Mouse (Mus musculus): Measurements from ENCODE around the gene Mrps34.

The Mrps34 gene

DNA sequence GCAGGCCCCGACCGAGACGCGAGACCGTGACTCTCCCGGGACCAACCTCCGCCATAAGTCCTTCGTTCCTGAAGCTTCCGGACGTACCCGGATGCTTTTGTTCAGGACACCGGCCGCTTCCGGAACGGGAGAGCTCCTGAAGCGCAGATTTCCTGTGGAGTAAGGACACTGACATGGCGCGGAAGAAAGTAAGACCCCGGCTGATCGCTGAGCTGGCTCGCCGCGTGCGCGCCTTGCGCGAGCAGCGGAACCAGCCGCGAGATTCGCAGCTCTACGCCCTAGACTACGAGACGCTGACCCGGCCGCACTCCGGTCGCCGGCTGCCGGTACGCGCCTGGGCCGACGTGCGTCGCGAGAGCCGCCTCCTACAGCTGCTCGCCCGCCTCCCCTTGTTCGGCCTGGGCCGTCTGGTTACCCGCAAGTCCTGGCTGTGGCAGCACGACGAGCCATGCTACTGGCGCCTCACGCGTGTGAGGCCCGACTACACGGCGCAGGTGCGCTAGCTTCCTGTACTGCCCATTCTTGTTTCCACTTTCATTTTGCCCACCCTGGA lies at the start of gene Mrps34, which contains the start of gene Eme2:
Gene Mrps34, plus strand, starts transcription at position 122 of the 553 bp plus-strand sequence.
Gene Eme2, minus strand, starts transcription at position 93 of the 553 bp plus-strand sequence.
- peak in 1 of 2 experiments; percentile 82 for DNase-seq (ENCODE audit: low spot score in 2 of 2)

DNA sequence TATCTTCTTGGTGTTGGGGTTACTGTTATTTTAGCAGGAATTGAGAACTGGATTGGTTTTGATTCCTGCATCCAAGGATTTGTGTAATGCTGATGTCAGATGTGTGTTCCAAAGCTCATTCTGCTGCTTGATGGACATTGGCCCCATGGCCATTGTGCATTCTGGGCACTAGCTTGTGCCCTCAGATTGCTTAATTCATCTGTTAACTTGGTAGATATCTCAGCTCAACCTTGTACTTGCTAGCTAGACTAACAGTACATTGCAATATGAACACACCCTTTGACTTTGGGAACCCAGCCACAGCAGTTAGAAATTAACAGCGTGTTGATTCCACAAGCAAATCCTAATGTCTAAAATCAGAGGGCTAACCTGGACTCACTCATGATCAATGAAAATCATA lies 47.5 kb upstream of the Mrps34 start:
- DNase-seq (ENCODE audit: low spot score in 2 of 2), result no peak

GRCm38 (mm10) chr17:24848600-24849031 lies 46.3 kb upstream of the Mrps34 start:
- peak; percentile 42 to 57 for DNase-seq (ENCODE audit: low spot score in 2 of 2)

GRCm38 (mm10) chr17:24849733-24850064 lies 45.2 kb upstream of the Mrps34 start:
- DNase-seq (ENCODE audit: low spot score in 2 of 2), result no peak

DNA sequence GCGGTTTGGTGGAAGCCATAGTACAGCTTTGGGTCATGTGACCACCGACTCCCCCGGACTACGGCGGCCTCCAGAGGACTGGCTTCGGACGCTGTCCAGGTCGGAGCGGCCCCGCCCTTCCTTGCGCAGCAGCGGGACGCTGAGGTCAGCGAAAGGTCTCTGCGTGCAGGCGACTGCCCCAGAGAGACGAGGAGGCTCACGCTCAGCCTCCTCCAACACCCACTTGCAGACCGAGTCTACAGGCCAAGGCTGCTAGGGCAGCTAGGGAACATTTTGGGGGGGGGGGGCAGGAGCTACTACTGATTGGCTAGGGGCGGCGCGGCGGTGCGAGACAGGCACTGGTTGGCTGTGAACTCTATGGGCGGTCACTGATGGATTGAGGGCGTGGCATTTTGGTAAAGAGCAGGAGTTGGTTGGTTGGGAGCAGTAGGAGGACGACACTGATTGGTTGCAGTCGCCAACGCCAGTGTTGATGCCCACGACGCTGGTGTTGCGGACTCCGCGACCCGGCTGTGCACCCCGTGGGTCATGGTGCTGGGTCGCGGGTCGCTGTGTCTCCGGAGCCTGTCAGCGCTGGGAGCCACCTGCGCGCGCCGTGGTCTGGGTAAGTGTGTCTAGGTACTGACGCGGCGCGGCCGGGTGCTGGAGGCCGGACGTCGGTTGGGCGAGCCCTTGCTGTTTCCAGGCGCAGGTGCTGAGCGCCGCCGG lies 44.7 kb upstream of the Mrps34 start, which contains the start of gene Fahd1:
Gene Fahd1, minus strand, starts transcription at position 300 of the 708 bp plus-strand sequence.
- DNase-seq (ENCODE audit: low spot score in 2 of 2), result peak; percentile 96 to 97

DNA sequence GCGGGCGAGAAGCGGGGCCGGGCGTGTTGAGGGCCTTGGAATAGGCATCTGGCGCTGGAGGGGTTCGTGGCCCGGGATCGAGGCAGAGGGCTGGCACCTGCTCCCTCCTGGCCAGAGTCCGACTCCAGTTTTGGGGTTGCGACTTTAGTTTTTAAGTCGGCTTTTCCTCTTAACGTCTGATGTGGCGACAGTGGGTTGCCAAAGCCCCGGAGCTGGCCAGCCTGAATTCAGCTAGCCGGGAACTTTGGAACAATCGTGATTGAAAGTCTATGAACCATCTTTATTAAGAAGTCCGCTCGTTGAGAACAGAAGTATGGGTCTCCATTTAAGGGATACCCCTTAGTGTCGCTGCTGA lies 44.2 kb upstream of the Mrps34 start:
- no peak for DNase-seq (ENCODE audit: low spot score in 2 of 2)

DNA sequence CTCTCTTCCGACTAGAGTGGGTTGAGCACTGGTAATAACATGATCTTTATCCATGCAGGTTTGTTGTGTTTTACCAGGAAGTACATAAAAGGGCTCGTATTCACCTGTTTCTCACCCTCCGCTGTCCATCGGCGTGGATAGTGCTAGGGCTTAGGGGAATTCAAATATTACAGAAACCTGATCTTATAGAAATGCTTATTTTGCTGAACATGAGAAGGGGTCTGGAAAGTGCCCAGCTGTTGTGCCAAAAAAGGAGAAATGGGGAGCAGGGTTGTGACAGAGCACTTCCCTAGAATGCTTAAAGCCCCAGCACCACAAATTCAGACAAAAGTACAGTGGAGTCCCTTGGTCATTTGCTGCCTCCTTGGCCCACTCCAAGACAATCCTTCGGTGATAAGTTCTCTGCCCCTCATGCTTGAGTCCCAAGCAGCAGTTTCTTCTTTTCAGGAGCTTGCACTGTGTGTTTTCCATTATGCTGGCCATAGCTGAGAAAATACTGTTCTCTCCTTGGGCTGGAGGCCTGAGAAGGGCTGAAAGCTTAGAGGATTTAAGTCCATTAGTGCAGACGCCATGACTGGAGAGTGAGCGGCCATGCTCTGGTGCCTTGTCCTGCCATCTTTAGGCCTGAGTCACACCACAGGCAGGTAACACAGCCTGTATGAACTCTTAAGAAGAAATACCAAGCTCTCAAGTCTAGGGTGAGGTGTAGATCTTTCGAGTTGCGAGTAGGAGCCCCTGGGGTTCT lies 43.4 kb upstream of the Mrps34 start:
- peak in 1 of 2 experiments; percentile 22 for DNase-seq (ENCODE audit: low spot score in 2 of 2)

- no peak for DNase-seq (ENCODE audit: low spot score in 2 of 2)
These were observed 39.0 kb upstream of the Mrps34 start for GRCm38 (mm10) chr17:24855838-24856464.

GRCm38 (mm10) chr17:24856589-24856988 lies 38.3 kb upstream of the Mrps34 start:
- no peak for DNase-seq (ENCODE audit: low spot score in 2 of 2)

DNA sequence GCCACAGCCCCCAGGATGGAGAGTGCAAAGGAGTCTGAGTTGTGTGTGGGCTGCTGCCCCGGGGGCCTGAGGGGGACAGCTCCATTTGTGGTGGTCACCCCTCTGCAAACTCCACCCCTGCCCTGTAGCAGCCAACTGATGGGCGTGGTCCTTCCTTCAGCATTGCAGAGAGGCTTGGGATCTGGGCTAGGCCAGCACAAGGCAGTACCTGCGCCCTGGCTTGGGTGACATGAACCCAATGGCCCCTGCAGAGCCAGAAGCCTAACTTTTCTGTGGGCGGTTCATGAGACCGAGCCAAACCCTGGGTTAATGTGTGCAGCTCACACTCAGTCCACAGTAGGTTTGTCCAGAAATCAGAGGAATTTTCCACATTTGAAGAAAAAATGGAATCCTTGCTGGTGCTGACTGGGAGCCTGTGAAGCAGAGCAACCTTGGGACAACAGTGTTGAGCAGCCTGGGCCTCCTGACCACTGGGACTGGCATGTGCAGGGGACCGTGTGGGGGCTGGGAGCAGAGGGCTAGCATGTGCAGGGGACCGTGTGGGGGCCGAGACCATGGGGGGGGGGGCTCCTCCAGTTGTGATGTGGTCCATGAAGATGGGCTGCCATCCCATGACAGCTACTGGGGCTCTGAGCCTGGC lies 37.0 kb upstream of the Mrps34 start:
- peak; percentile 55 to 65 for DNase-seq (ENCODE audit: low spot score in 2 of 2)

GRCm38 (mm10) chr17:24858967-24859366 lies 35.9 kb upstream of the Mrps34 start:
- DNase-seq (ENCODE audit: low spot score in 2 of 2), result peak; percentile 74 to 86

GRCm38 (mm10) chr17:24860076-24860475 lies 34.8 kb upstream of the Mrps34 start:
- DNase-seq (ENCODE audit: low spot score in 2 of 2), result peak; percentile 71 to 78

DNA sequence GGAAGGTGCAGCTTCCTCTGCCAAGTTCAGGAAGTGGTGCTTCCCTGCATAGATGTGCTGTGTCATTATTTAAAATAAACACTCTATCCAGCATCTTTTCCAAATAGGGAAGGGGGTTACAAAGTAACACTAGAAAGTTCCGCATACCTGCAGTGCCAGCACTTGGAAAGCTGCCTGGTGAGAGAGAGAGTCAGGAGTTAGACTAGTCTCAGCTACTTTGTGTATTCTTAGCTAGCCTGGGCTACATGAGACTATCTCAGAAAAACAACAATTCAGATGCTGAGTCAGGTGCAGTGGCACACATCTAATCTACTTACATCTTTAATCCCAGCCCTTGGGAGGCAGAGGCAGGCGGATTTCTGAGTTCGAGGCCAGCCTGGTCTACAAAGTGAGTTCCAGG lies 33.1 kb upstream of the Mrps34 start:
- DNase-seq (ENCODE audit: low spot score in 2 of 2), result no peak

- DNase-seq (ENCODE audit: low spot score in 2 of 2), result no peak
These were observed 29.1 kb upstream of the Mrps34 start, which contains the start of gene Igfals for GRCm38 (mm10) chr17:24865776-24866175. Gene Igfals, plus strand, starts transcription at chr17:24865997.

GRCm38 (mm10) chr17:24867914-24868313 lies 27.0 kb upstream of the Mrps34 start:
- no peak for DNase-seq (ENCODE audit: low spot score in 2 of 2)

GRCm38 (mm10) chr17:24873695-24874404 lies 21.1 kb upstream of the Mrps34 start:
- no peak for DNase-seq (ENCODE audit: low spot score in 2 of 2)

GRCm38 (mm10) chr17:24874405-24874745 lies 20.5 kb upstream of the Mrps34 start:
- no peak for DNase-seq (ENCODE audit: low spot score in 2 of 2)

GRCm38 (mm10) chr17:24874989-24875388 lies 19.9 kb upstream of the Mrps34 start:
- DNase-seq (ENCODE audit: low spot score in 2 of 2), result no peak

DNA sequence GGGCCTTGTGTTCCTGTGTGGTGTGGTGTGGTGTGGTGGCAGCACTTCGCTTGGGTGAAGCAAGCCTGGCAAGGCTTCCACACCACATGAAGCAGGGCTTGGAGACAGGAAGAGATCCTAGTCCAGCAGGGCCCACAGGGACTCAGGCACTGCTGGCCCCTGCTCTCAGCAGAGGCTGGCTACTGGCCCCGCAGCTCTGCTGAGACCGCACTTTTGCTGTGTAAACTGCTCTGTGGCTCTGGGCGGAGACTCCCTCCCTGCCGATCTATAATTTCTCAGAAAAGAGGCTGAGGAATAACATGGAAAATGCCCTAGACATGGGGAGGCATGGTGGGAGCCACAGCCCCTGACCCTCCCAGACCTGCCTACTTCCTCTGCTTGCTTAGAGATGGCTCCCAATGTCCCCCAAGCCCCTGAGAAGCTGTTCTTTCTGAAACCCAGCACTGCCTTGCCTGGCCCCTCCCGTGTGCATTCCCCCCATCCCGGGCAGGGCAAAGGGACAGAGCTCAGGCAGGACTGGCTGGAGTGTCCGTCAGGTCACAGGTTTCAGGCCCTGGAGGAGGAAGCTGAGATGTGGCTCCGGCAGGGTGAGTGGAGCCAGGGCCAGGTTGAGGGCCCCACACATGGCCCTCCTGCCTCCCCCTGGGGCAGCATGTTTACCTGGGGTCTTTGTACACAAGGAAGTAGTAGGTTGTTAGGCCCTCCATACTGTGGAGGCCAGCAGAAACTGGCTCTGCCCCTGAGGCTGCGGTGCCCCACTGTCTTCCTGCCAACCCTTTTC lies 17.4 kb upstream of the Mrps34 start:
- no peak for DNase-seq (ENCODE audit: low spot score in 2 of 2)

- no peak for DNase-seq (ENCODE audit: low spot score in 2 of 2)
These were observed 16.9 kb upstream of the Mrps34 start for GRCm38 (mm10) chr17:24878117-24878397.

DNA sequence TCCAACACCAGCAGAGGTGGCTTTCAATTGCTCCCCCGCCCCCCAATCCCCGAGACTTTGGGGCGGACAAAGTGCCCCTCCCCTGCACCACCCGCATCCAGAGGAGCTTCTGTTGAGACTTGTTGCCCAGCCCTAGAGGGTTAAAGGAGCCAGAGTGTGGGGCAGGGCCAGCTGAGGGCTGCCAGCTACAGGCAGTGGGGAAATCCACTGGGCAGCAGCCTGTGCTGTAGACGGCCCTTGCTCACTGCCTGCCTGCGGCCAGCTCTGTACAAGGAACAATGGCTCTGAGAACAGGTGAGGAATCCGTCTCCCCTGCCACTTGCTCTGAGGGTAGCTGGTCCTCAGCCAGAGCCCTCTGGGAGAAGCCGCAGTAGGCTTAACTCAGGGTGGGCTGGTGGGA lies 16.4 kb upstream of the Mrps34 start:
- DNase-seq (ENCODE audit: low spot score in 2 of 2), result no peak
